Mouse (Mus musculus) gastrocnemius, adult 18-20 months (tissue): ENCODE measurements around the gene Defb42. TPM values are rescaled to one million over a fixed set of nuclear protein-coding genes. Genes with fewer than 3 reads are reported as not detected.

Experiments used
- DNase-seq: peaks from one replicate; pipeline ENCODE4 v3.0.0; 2021; ENCODE audit warnings: low spot score
- long read RNA-seq, 2 experiments: library from polyadenylated mRNA; stranded (forward); transcript quantifications; one replicate each; pipeline ENCODE4 v2.0.0; 2021
- total RNA-seq, 2 experiments: library from RNA; stranded (reverse); gene quantifications; 2 replicates each; pipeline ENCODE4 v1.2.3; 2021

Defb42 gene
- total RNA-seq = not detected
- long read RNA-seq, experiment 1 = 0 reads
- long read RNA-seq, experiment 2 = 0 reads

- DNase-seq = no peak
Observed at GRCm38 (mm10) chr14:63046691-63047090, at the start of gene Defb42. Gene Defb42, plus strand, starts transcription at chr14:63046991.

- no peak for DNase-seq
Observed at GRCm38 (mm10) chr14:62997777-62998176, 49.0 kb upstream of the Defb42 start, which contains the start of gene Defb47. Gene Defb47, plus strand, starts transcription at chr14:62998077.

GRCm38 (mm10) chr14:62998977-62999376 is 47.8 kb upstream of the Defb42 start:
- no peak for DNase-seq

GRCm38 (mm10) chr14:63002588-63002987 is 44.2 kb upstream of the Defb42 start:
- DNase-seq = no peak

GRCm38 (mm10) chr14:63011471-63011870 is 35.3 kb upstream of the Defb42 start, which contains the start of gene Defb43:
Gene Defb43, plus strand, starts transcription at chr14:63011771.
- no peak for DNase-seq

GRCm38 (mm10) chr14:63013082-63013481 is 33.7 kb upstream of the Defb42 start:
- no peak for DNase-seq

- DNase-seq = no peak
Observed at GRCm38 (mm10) chr14:63014667-63015066, 32.1 kb upstream of the Defb42 start.

- DNase-seq = no peak
Observed at GRCm38 (mm10) chr14:63020524-63021156, 26.2 kb upstream of the Defb42 start.

- no peak for DNase-seq
Observed at GRCm38 (mm10) chr14:63049910-63050370, 3.1 kb downstream of the Defb42 start, which contains the start of gene Defb30. Gene Defb30, minus strand, starts transcription at chr14:63049960.

- peak; percentile 55 for DNase-seq
Observed at GRCm38 (mm10) chr14:63050769-63051168, 4.0 kb downstream of the Defb42 start.

GRCm38 (mm10) chr14:63054729-63055128 is 7.9 kb downstream of the Defb42 start:
- DNase-seq = peak; percentile 10

- DNase-seq = no peak
Observed at GRCm38 (mm10) chr14:63060361-63060760, 13.6 kb downstream of the Defb42 start.

- DNase-seq = no peak
Observed at GRCm38 (mm10) chr14:63062184-63062583, 15.4 kb downstream of the Defb42 start.

GRCm38 (mm10) chr14:63065391-63065790 is 18.6 kb downstream of the Defb42 start:
- DNase-seq = no peak

- peak; percentile 49 for DNase-seq
Observed at GRCm38 (mm10) chr14:63066630-63067310, 20.0 kb downstream of the Defb42 start.

GRCm38 (mm10) chr14:63067708-63068107 is 20.9 kb downstream of the Defb42 start:
- DNase-seq = no peak

Other genes starting within 250 kb of the Defb42 start
- 1 to 10 TPM; 6.5 to 6.9 TPM for gene Wdfy2, start 209.3 kb upstream of the Defb42 start, total RNA-seq
- not detected for gene Defb48, start 62.5 kb upstream of the Defb42 start, total RNA-seq
- gene Defb47, start 48.9 kb upstream of the Defb42 start, total RNA-seq = not detected
- gene Defb43, start 35.2 kb upstream of the Defb42 start, total RNA-seq = not detected
- gene Defb30, start 3.0 kb downstream of the Defb42 start, total RNA-seq = not detected